Mouse (Mus musculus) mesoderm, embryonic 11.5 days (tissue): ENCODE results near the gene Rufy3.

ENCODE experiments used
- DNase-seq: peaks from one replicate; pipeline ENCODE4 v3.0.0-alpha.2; 2012; ENCODE audit warnings: low read depth, low spot score

Gene Rufy3

DNA sequence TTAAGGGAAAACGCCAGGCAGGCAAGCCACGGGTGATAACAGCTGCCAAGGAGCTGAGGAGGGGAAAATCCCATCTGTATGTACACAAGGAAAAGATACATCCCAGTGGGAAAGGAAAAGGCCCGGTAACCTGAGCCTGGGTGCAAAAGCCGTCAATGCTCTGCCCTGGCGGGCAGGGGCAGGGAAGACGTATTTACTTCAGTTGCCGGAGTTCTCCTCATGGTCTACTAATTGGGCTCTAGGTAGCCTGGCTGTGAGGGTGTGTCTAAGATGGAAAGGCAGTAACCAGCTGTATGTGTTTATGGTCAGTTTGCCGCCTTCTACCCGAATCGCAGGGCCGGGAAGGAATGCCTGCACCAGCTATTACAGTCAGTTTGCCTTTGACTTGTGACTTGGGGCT is 64.3 kb downstream of the Rufy3 start:
- no peak for DNase-seq

DNA sequence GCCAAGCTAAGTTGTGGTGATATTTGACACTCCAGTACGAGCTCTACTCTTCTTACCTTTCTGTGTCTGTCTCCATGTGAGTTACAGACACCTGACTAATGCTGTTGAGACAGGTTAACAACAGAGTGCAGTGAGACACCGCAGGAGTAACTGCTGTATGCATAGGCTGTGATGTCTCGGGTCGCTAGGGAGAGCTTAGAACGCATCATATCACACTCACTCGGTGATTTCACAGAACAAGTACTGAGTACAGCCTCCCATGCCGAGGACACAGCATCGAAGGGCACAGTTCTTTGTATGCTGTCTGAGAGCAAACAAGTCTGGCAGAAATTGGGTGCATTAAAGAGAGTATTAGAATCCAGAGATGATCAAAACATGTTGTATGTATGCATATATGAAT is 65.1 kb downstream of the Rufy3 start:
- no peak for DNase-seq

DNA sequence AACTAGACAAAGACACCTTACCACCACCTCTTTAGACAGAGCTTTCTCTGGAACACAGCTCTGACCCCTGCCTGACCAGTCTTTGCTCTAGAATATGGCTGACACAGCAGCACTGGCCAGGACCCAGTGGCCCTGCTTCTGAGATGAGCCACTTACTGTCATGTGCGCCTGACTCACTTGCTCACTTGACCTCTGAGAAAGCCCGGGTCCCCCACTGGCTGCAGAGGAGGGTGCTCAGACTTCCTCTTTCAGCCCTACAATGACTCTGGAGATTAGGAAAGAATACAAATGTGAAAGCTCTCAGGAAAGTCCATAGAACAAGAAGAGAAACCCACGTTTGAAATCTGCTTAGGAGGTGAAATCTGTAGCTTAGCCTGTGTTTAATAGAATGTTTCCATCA is 66.0 kb downstream of the Rufy3 start:
- DNase-seq = no peak

DNA sequence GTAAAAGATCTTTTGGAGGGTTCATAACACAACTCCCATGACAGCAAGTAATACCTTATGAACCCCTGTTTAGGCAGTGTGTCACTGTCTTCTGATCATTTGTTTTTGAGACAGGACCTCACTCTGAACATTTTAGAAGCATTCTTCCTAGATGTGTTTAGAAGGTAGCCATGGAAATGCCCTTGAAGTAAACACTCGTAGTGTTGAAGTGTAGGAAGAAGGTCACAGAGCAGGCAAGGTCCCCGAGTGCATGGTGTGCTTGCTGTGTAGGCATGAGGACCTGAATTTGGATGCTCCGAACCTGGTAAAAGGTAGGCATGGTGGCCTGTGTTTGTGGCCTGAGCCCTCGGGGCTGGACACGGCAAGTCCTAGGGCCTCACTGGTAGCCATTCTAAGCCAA is 66.7 kb downstream of the Rufy3 start:
- DNase-seq = no peak

DNA sequence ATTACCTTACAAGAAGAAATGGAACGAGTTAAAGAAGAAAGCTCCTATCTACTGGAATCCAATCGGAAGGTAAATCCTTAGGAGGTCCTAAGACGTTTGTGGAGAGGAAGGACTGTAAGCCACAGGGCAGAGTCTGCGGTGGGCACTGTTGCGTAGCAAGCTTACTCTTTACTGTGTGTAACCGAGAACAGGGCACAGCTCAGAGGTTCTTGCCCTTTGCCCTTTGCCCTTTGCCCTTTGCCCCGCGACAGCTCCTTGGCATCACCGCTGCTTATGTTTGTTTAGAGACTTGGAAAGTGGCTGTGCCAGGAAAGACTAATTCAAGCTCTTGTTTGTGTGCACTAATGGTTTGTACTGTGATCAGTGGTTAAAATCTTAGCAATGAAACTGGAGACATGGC is 67.6 kb downstream of the Rufy3 start:
- no peak for DNase-seq

DNA sequence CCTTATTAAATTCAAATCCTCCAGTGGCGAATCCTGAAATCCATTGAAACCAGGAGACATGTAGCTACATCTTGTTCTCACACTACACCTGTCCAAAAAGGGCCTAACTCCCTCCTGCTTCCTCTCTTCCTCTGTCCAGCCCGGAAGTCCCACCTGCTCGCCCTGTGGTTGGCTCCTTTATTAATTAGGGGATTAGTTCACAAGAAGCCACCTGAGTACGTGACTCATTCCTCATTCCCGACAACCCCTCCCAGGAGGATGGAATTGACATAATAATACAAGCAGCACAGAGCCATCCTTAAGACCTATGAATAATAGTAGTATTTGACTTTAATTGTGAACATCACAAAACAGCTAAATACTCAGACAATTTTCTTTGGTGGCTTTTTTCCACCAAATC is 69.2 kb downstream of the Rufy3 start:
- no peak for DNase-seq

DNA sequence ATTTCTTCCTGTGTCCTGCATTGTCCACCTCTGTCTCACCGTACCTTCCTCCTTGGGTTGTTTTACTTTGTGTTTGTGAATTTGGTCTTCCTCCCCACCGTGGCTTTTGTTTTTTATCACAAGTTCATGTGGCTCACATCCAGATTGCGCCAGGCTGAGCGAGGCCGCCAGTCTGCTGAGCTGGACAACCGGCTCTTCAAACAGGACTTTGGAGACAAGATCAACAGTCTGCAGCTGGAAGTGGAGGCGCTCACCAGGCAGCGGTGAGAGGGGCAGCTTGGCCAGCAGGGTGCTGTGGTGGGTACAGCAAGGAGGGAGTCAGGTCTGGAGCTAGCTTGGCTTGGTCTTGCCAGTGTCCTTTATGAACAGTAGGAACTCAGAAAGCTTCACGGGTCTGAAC is 77.9 kb downstream of the Rufy3 start:
- no peak for DNase-seq

DNA sequence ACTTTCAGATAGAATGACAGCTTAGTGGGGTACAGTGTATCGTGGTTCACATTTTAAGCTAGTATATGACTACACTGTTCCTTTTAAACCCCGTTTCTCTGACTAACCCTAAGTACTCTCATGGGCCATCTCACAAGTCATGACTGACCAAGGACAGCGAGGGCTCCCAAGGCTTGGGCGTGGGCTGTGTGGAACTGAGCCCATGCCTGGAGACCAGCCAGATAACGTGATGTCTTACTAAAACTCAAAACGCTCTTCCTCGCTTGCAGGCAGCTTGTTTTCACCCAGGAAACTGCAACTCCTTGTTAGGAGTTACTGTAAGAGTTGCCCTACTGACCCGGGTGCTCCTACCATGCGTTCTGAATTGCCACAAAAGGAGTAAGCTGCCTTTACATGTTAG is 78.7 kb downstream of the Rufy3 start:
- no peak for DNase-seq

DNA sequence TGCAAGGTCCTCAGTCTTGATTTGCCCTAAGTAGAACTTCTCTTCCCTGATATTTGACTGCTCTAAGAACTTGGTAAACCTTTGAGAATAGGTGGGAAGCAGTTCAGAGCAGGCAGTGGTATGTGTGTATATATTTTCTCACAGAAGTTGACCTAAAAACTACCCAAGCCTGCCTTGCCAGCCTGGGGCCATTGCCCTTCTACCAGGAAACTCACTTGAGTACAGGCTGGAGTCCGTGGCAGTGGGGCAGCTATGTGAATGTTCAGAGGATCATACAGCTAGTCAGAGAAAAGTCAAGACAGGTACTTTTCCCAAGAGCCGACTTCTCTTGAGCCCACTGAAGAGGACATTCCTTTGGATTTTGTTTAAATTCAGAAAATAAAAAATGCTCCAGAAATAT is 80.1 kb downstream of the Rufy3 start:
- no peak for DNase-seq

DNA sequence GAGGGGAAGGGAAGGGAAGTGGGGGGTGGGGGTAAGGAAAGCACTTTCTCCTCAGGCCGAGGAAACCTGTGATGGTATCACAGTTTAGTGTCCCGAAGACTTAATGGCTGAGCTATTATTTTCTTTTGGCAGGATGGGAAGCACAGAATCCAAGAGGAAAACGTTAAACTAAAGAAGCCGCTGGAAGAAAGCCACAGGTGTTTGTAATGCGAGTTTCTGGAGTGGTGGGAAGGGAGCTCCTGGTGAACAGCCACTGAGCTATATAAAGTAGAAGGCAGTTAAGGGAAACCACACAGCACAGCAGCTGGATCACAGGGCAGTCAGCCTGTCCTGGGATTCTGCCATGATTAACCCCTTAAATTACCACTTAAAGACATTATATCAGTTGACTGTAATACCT is 80.6 kb downstream of the Rufy3 start:
- no peak for DNase-seq

DNA sequence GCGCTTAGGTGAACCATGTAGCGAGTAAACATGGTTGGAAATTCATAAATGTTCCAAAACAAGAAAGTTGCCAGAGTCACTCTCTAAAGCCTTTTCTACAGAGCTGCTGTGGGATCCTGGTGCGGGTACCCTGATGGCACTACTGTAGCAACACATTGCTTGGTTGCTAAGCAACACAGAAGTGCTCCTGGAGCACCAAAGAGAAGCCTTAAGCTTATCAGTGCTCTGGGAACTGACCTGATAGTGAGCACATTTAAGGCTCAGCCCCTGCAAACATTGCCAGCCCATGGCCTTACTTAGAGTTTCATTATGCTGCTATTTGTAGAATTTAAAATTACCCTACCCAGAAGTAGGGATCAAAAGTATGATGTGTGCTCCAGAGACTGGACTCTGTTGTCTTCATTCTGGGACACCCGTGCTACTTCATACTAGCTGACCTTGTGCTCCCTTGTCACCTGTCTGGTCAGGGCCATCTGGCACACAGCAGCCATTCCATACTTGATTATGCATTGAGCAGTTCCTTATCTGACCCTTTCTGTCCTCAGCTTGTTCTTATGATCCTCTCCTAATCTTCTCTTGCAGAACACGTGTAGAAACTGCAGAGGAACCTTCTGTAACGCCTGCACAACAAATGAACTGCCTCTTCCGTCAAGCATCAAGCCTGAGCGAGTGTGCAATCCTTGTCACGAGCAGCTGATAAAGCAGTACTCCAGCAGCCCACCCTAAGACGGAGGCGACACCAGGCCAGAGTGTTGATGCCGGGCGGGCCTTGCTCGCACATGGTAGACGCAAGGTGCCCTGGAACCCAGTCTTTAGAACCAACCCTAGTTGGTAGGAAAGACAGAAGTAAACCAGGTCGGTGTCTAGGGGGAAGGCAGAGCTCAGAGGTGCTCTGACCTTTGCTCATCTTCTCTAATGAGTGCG is 84.7 kb downstream of the Rufy3 start:
- no peak for DNase-seq

DNA sequence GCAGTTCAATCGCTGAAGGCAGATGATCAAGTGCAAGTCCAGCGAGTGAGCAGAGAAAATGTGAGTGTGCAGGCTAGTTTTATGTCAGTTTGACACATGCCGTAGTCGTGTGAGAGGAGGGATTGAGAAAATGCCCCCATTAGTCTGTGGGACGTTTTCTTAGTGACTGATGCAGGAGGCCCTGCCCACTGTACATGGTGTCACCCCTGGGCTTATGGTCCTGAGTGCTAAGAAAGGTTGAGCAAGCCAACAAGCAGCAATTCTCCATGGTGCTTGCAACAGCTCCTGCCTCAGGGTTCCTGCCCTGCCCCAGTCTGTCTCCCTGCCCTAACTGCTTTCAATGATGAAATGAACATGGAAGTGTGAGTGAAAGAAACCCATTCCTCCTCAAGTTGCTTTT is 87.7 kb downstream of the Rufy3 start:
- no peak for DNase-seq

DNA sequence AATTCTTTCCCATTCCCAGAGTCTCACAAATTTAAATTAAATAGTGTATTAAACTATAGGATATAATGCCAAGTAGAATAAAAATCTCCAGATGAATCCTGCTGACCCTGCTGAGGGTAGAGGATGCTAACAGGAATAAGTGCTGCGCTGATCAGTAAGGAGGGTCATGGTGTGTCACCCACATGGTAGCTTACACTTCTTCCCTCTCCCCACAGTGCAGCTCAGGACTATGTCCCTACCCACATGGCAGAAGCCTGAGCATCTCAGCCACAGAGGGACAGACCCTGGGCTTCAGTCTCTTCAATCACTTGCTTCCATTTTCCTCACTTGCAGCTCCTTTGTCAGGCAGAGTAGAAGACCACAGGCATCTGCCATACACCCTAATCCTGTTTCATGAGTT is 93.0 kb downstream of the Rufy3 start:
- DNase-seq = no peak

DNA sequence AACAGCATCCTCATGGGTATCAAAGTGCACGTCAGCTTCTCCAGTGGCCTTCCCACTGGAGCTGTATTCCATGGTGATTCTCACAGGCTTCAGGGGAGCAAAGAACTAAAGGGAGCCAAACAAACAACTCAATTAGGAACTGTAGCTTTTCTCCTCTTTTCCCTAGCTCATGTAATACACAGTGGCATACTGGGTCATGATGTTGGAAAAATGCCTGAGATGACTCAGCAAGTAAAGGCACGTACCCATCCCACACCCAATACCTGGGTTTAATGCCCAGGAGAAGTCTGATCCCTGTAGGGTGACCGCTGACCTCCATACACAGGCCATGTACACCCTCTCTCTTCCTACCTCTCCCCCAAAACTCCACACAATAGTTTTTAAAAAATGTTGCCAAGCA is 98.3 kb downstream of the Rufy3 start:
- no peak for DNase-seq

DNA sequence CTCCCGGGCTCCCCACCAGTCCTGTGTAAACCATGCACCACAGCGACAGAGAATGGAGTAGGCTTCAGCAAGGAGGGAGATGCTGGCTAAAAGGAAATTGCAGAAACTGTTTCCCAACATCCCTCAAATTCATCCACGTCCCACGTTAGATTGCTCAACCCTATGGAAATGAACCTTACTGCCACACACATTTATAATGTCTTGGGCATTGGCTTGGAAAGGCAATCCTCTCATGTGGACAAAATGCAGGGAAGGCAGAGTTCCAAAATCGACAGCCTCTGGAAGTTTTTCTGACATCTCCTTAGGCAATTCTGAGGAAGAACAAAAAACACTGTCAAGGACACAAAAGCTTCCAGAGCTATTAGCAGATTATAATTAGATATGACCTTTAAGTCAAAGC is 99.0 kb downstream of the Rufy3 start:
- no peak for DNase-seq

DNA sequence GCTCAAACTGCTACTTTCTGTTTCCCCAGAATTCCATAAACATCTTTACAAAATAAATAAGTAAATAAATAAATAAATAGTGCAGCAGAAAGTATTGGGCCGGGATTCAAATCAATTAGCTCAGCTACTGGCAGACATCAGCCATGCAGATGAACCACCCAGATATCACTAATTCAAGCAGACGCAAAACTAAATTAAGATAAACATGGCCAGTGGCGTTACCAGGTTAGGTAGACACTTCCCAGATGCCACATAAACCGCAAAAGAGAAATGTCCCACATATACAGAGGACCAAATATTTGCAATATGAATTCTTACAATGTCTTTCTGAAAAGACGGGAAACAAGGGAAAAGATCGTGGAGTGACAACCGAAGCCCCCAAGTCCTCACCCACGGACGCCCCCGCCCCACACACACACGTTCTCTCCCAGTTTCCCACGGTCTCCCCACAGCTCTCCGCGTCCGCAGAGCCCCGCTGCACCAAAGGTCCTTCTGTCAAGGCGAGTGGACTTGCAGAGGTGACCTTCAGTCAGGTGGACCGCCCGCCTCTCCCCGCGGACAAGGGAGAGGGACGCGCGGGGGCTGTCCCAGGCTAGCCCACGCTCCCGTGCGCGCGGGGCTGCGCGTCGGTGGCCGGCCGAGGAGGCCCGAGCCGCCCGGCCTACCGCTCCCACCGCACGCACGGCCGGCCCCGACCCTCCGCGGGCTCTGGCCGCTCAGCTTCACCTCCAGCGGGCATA is 110.0 kb downstream of the Rufy3 start:
- DNase-seq = no peak

DNA sequence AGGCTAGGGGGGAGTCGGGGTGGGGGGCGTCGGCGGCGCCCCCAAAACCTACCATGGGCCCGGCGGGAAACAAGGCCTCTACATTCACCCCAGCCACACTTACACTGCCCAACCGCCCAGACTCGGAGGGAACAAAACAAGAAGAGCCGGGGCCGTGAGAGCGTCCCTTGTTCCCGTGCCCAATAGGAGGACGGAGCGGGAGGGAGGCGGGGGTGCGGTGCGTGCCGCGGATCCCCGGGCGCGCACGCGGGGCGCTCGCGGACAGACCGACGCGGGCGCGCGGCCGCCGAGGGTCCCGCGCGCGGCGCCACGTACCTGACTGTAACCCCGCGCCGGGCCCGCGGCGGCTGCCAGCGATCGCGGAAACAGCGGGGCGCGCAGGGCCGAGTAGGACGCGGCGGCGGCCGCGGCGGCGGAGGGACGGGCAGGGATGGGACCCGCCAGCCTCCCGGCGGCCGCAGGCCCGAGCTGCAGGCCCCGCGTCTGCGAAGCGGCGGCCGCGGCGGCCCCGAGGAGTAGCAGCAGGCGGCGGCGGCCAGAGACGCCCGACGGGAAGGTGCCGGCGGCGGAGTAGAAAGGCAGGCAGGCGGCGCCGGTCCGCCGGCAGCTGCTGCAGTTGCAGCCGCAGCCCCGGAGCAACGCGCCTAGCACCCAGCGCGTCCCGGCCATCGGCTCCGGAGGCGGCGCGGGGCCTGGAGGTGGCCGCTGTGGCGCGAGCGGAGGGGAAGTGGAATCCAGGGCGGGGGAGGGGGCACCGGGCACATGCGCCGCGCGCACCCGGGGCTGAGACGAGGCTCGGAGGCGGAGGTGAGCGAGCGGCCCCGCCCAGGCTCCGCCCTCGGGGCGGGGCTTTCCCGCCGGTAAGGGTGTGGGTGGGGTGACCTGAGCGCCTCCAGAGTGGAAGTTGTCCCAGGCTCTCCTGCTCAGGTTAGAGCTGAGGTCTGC is 110.9 kb downstream of the Rufy3 start, which contains the start of gene Grsf1:
TSS of gene Grsf1 (minus strand) at position 729 of the 945 bp plus-strand sequence.
- peak; percentile 93 for DNase-seq

DNA sequence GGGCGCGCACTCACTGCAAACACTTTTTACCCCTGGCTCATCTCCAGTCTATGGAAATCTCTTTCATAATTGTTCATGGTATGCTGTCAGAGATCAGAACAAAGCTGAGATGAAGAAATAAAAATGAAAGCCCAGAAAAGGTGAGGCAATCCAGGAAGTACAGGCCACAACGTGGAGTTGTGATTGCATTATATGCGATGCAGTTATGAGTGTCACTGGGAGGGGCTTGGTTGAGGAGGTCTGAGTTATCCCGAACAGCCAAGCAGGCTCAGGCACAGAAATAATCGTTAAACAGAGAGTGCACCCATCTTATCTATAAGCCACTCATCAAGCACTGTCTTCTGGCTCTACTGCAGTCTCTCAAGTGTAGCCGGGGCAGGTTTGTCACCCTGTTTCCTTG is 114.1 kb downstream of the Rufy3 start:
- DNase-seq = no peak

DNA sequence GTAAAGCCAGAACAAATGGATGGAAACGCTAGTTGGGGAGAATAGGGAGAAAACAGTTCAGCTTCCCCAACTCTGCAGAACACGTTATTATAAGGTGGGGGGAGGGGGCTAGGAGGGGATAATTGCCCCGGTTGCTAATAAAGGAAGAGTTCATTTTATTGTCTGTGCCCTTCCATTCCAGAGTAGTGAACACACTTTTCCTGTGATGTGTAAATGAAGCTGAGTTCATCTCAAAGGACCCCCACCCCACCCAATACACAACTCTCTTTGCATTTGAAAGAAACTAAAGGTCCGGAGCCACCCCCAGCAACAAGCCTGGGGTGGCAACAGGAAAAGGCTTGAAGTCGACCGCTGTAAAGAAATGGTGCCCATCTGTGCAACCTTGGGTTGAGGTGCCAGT is 114.5 kb downstream of the Rufy3 start:
- DNase-seq = no peak

DNA sequence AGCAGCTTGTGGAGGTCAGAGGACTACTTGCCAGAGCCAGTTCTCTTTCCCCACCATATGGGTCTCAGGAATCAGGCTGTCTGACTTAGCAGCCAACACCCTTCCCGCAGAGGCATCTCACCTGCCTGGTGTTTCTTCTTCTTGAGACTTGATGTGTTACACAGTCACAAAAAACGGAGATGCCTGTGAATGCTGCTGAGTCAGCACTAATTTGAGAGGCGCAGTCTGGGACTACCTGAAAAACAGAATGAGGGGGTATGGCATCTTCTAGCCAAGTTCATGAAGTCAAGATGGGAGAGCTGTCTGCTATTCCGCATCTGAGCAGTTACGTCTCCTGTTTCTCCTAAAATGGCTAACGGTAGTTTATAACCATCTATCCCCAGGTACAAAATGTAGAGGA is 115.7 kb downstream of the Rufy3 start:
- no peak for DNase-seq

DNA sequence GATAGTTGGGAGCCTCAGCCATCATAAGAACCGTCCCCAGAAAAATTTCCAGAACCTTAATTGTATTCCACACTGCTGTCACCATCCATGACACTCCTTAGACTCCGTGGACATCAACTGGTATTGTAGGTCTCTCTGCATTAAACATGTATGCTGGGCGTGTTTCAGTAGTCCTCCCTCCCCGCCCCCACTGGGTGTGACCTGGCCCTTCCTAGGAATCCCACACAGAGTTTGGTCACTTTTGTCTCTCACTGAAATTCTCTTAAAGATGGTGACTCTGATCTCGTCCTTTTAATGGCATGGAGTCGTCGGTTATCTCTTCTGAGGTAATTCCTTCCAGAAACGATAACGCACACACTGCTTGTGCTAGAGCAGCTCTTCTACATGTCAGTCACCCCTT is 118.9 kb downstream of the Rufy3 start:
- no peak for DNase-seq

DNA sequence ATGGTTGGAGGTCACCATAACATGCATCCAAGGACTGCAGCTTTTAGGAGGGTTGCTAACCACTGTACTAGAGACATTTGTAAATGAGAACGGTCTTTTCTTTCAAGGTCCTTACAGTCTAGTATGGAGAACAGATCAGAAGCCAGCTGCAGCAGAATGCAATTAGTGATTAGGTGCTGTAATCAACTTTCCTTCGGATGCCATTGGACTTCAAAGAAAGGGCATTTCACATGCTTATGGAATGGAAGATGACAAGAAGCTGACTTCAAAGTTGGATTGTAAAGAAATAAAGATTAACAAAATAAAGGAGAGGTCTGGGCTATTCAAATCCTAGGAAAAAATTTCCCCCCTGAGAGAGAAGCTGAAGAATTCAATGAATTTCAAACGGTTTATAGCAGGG is 119.4 kb downstream of the Rufy3 start:
- no peak for DNase-seq
